Mouse (Mus musculus) ovary, postnatal 10 days (tissue): ENCODE measurements around the gene Olfr1360.
"Not testable (repeated sequence)": the region's sequence is repeated elsewhere in the genome, so short reads cannot be mapped to it uniquely, and the experiment has no call there.

ENCODE experiments used
- DNase-seq: peaks from one replicate; pipeline ENCODE4 v3.0.0; 2022; ENCODE audit warnings: low spot score

Gene Olfr1360

DNA sequence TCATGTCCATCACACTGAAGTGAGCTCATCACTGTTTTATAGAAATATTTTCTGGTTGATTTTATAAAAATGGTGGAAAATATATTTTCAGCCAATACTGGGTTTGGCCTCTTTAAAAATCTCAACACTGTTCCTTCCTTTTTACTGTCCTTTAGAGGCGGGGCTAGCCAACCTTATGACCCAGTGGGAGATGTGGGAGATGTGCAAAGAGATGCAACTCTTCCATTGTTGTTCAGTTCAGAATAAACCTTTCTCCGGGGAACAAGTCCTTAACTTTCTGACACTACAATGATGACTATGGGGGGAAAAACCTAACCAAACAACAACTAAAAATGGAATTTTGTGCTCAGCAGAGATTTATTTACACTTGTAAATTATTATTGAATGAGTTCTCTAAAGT is at the start of gene Olfr1360:
TSS of gene Olfr1360 (minus strand) at position 101 of the 400 bp plus-strand sequence.
- DNase-seq: no peak

DNA sequence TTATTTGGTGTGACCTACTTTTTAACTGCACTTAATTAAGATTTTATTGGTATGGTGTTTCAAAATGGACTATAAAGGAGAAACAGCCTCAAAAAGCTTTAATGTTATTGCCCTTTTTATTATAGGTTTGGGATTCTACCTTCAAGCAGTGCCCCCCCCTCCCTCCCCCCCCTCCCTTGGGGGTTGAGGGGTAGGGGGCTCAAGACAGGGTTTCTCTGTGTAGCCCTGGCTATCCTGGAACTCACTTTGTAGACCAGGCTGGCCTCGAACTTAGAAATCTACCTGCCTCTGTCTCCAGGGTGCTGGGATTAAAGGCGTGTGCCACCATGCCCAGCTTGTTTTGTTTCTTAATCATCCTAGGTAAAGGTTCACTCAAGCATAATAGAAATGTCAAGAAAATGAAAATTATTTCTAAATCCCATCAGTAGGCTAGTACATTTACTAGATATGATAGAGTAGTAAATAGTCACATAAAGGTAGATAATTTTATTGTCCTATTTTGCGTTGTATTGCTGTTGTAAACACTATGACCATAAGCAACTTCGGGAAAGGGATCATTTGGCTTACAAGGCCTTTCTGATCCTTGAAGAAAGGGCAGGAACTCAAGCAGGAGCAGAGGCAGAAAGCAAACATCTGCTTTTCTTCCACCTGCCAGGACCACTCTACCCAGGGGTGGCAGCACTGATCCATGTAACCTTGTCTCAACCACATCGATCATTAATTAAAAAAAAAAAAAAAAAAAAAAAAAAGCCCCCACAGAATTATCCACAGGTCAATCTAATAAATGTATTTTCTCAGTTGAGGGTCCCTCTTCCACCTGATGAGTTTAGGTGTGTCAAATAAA is 46.0 kb upstream of the Olfr1360 start:
- no peak for DNase-seq

DNA sequence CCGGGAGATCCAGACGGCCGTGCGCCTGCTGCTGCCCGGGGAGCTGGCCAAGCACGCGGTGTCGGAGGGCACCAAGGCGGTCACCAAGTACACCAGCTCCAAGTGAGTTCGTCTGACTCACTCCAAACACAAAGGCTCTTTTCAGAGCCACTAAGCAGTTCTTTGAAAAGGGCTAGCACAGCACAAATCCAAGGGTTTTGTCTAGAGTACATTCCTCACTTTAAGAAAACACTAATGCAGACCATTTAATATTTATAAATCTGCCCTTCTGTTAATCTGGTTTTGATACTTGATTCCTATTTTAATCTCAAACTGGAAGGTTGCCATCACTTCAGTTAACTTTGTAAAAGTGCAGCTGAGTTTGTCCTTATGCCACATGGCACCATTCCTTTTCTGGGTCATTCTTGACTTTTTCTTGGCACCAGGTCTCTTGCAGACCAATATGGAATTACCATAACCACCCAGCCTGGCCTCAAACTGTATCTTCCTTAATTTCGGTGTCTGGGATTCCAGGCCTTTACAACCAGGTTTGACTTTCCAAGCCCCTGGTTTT is 45.2 kb upstream of the Olfr1360 start:
- DNase-seq: no peak

DNA sequence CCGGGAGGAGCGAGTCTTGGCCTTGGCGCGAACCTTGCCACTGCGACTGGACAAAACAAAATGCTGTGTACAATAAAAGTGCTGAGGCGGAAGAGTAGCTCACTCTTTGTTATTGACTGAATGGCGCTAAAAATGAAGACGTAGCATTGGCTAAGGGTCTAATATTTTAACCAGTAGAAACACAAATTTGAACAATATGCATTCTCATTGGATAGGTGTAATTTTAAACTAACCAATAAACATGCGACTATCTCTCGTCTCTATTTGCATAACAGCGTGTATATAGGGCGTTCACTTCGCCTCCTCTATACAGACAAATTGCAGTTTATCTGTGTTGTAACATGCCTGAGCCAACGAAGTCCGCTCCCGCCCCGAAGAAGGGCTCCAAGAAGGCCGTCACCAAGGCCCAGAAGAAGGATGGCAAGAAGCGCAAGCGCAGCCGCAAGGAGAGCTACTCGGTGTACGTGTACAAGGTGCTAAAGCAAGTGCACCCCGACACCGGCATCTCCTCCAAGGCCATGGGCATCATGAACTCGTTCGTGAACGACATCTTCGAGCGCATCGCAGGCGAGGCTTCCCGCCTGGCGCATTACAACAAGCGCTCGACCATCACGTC is 44.7 kb upstream of the Olfr1360 start, which contains the start of gene Hist1h2bm:
TSS of gene Hist1h2bm (plus strand) at position 288 of the 616 bp plus-strand sequence.
- DNase-seq: not testable (repeated sequence)

DNA sequence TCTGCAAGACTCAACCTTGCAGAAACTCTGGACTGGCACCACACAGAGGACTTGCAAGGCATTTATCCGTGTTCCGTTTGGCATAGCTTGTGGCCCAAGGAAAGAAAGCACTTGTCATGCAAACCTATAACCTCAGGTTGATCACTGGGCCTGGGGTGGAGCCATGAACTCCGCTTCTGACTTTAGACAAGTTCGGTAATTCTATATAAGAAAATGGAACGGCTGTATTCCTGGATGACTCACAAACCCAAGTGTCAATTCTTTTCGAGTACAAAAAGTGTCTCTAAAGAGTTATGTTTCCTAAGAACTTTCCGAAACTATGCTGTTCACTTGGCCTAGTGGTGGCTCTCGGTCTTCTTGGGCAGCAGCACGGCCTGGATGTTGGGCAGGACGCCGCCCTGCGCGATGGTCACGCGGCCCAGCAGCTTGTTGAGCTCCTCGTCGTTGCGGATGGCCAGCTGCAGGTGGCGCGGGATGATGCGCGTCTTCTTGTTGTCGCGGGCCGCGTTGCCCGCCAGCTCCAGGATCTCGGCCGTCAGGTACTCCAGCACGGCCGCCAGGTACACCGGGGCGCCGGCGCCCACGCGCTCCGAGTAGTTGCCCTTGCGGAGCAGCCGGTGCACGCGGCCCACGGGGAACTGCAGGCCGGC is 44.0 kb upstream of the Olfr1360 start:
- not testable (repeated sequence) for DNase-seq

DNA sequence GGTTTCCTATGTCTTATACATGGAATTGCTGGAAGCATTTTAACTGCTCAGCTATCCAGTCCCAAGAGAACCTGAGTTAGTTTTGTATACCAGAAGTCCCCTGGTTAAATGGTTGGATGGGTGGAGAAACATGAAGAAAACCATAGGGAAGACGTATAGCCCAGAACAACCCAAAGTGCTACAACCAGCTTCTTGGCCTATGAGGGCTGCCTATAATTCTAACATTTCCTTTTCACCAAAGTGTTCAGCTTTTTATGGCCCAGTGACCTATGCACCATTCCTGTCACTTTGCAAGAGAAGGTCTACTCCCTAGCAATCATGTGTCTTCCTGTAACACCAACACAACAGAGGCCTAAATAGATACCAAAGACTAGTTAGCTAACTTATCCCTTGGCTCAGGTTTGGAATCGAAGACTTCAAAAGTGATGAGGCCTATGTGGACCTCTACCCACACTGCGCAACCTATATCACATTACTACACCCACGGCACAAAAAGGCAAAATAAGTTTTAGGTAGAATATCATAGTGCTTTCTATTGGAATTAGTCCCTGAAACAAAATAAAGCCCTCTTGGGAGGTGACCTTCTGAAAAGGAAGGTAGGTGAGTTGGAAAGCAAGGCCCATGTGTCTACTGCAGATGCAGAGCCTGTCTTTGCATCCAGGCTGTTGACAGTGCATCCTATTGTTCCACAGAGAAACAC is 41.3 kb upstream of the Olfr1360 start:
- no peak for DNase-seq

DNA sequence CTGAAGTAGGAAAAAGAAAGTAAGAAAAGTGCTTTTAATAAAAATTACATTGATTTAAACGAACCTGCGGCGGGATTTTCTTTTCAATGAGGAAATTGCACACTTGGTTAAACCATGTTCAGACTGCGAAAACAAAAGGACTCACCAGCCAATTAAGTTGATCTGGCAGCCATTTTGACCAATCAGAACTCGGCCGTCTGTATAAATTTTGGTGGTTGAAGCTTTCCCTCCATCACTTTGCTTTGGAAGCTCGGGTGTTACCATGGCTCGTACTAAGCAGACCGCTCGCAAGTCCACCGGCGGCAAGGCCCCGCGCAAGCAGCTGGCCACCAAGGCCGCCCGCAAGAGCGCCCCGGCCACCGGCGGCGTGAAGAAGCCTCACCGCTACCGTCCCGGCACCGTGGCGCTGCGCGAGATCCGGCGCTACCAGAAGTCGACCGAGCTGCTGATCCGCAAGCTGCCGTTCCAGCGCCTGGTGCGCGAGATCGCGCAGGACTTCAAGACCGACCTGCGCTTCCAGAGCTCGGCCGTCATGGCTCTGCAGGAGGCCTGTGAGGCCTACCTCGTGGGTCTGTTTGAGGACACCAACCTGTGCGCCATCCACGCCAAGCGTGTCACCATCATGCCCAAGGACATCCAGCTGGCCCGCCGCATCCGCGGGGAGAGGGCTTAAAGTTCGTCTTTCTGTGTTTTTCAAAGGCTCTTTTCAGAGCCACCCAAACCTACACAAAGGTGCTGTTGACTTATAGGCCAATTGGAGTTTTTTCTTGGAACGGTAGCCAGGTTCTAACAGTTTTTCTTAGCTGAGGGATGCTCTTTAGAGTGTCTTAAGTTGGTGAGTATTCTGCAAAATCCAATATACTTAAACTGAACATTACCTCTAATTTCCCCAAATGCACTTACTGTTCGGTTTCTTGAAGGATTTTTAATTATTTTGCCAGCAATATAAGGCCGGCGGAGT is 40.5 kb upstream of the Olfr1360 start, which contains the start of gene Hist1h3h:
TSS of gene Hist1h3h (plus strand) at position 263 of the 961 bp plus-strand sequence.
- peak; percentile 80 for DNase-seq

DNA sequence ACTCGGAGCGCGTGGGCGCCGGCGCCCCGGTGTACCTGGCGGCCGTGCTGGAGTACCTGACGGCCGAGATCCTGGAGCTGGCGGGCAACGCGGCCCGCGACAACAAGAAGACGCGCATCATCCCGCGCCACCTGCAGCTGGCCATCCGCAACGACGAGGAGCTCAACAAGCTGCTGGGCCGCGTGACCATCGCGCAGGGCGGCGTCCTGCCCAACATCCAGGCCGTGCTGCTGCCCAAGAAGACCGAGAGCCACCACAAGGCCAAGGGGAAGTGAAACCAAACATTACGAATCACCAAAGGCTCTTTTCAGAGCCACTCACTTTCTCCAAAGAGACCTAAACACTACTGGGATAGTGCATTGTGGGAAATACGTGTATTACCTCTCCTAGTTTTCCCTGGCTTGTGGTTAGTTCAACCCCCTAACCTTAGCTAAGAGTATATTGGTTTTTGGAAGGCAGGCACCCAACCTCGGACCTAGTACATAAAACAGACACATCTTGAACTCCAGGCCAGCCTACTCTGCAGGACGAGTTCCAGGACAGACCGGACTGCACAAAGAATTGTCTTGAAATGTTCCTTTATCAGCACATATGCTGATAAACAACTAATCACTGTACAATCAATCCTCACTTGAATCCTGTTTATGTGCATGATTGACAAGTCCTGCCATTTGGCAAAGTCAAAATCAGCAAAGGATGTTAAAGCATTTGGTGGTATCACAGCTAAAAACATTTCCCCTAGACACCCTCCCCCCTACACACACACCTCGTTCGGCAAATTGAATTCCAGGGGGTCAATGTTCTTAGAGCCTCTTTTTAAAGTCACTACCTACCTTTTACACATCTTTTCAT is 39.6 kb upstream of the Olfr1360 start:
- DNase-seq: not testable (repeated sequence)

DNA sequence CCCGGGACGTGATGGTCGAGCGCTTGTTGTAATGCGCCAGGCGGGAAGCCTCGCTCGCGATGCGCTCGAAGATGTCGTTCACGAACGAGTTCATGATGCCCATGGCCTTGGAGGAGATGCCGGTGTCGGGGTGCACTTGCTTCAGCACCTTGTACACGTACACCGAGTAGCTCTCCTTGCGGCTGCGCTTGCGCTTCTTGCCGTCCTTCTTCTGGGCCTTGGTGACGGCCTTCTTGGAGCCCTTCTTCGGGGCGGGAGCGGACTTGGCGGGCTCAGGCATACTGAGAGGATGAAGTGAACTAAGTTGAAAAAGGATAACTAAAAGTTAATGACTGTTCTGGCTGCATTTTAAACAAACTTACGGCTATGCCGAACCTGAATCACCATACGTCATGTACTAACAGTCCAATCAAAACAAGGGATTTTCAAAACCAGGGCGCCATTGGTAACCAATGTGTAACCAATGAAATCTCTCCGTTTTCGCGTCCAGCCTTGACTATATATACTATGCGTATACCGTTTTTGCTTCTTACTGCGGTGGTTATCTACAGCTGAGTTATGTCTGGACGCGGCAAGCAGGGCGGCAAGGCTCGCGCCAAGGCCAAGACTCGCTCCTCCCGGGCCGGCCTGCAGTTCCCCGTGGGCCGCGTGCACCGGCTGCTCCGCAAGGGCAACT is 38.8 kb upstream of the Olfr1360 start, which contains the start of the genes Hist1h2bl and Hist1h2ai:
TSS of gene Hist1h2bl (minus strand) at position 280 of the 676 bp plus-strand sequence.
TSS of gene Hist1h2ai (plus strand) at position 559 of the 676 bp plus-strand sequence.
- DNase-seq: peak; percentile 55

DNA sequence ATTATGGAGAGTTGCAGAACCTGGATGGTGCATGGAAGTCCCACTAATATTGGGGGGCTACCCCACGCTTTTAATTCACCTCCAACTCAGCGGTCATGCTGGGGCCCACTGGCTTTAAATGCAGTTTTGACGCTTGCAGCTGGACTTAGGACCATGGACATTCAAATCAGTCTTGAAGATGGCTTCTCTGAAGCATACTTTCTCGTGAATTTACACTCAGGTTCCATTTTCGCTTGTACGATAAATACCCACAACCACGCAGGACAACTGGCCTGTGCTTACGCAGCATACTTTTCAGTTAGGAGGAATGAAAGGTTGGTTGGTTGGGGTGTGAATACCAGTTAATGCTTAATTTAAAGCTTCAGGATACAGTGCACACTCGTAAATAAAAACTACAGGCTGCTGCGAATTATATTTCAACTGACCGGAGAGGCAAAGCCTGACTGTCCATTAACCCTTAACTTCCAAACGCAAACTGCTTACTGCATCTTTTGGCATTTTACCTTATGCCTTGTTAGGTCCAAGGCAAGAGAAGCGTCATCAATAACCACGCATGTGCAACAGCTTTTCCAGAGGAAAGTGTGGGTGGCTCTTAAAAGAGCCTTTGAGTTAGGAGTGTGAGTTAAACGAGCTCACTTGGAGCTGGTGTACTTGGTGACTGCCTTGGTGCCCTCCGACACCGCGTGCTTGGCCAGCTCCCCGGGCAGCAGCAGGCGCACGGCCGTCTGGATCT is 38.1 kb upstream of the Olfr1360 start:
- DNase-seq: no peak

DNA sequence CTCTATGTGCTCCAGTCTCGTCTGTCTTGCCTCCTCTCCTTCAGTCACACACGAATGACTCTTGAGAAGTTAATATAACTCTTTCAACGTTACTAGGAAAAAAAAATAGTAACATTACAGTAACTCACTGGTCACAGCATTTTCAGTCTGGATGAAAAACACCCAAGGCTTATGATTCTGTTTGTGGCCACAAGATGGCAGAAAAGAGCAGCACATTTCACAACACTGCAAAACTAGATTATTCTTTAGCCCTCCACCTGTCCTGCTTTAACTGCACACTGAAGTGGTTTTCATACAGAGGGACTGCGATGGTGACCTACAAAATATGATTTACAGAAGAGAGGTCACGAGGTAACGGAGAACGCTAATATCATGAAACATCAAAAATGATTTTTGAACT is 37.5 kb upstream of the Olfr1360 start:
- no peak for DNase-seq

DNA sequence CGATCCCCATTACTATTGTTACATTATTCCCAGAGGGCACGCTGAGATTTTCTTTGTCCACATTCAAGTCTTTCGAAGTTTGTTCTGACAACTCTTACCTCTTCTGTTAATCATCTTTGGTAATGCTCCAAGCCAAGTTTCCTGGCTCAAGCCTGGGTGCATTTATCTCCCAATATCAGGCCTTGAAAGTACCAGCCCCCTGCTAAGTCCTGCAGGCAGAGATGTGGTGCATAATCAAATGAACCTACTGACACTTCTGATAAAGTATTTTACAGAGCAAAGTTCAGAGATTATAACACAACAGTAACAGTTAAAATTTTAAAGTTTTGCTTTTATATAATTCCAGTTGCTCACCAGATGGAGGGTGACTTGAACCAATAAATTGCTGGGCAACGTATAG is 34.5 kb upstream of the Olfr1360 start:
- DNase-seq: no peak

DNA sequence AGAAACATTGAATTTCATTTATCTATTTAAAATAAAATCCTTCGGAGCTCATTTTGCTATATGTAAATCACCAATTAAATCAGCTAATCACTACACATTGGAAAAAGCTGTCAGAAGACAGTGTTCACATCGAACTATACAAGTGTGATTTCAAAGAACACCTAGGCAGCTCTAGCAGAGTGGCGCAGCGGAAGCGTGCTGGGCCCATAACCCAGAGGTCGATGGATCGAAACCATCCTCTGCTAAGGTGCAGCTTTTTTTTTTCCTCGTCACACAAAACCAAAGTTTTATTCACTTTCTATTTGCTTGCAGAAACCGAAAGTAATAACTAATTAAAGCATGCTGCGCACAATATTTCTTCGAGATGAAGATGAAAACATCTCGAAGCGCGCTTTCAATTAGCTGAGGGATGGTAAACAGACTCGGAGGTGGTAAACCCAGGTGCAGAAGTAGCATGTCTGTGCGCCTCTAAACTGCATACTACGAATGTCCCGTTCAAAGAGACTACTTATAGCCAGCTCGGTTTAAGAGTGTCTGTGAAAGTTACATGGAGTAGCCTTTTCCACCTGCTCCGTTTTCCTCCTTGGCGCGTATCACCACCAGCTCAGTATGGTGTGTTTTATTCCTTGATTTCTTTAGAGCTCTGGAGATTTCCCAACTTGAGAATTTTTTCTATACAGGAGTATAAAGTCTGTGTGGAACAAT is 33.8 kb upstream of the Olfr1360 start:
- DNase-seq: peak; percentile 61

DNA sequence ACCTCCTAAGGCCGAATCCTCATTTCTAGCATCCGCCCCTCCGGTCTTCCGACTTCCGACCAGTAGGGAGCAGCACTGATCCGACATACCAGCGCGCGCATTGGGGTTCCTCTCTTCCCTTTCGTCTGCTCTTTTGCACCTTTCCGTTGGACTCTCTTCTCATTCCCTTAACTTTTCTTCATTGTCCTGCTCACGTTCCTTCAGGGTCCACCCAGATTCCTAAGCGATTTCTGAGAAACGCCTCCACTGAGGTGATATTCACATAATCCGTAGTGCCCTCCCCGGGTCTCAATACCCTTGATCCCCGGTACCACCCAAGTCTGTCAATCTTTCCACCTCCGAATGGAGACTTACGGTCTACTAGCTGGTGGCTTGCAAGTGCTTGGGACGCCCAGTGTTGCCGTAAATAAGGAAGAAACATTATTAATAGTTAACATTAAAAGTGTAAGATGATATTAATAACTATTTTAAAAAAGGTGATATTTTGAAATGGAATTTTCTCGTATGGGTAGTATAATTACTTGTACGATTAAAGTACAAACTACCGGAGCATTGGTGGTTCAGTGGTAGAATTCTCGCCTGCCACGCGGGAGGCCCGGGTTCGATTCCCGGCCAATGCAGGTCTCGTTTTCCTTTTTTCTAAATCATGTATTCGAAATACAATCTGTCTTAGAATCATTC is 33.0 kb upstream of the Olfr1360 start:
- peak; percentile 81 for DNase-seq

DNA sequence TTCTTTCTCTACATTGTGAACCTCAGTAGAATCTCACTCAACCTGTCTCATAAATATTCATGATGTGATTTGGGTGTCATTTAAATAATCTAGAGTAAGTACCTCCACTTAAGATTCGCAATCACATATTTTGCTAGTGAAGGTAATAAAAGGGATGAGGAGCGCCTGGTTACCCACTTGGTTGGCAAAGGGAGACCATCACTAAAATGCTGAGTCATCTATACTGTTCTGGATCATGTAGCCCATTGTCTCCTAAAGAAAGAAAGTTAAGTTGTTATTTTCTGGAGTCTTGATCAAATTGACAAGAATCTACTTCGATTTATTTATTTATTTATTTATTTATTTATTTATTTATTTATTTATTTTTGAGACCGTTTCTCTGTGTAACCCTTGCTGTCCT is 29.5 kb upstream of the Olfr1360 start:
- DNase-seq: no peak

DNA sequence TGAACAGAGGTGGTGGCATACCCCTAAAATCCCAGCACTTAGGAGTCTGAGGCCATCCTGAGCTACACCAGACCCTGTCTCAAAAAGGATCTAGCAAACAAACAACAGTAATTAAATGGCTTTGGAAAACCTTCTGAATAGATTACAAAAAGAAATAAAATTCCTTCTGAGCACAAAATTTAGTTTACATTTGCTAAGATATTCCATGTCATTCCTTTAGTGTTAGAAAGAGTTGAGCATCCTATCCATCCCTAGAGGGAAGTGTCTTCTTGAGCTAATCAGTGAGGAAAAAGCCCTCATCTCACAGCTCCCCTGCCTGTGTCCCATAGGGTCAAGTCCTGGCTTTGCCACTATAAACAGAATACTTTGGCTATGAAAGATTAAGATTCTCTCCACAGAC is 20.6 kb upstream of the Olfr1360 start, which contains the start of gene Olfr1359:
TSS of gene Olfr1359 (plus strand) at position 301 of the 400 bp plus-strand sequence.
- DNase-seq: no peak

DNA sequence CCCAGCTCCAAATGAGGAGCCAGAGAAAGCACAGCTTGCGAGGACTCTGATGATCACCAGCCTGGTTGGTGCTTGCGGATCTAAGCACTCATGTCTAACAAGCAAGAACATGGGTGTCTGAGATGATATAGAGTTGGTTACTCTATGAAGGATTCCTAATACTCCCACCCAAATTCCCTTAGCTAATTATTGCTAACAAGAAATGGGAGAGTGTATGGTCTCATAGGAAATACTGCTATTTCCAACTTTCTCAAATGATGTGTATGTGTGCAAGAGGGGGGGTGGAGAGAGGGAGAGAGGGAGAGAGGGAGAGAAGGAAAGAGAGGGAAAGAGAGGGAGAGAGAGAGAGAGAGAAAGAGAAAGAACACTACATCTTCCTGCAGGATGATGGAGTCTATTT is 13.9 kb downstream of the Olfr1360 start, which contains the start of gene Olfr1361:
TSS of gene Olfr1361 (minus strand) at position 101 of the 400 bp plus-strand sequence.
- no peak for DNase-seq
